Mouse (Mus musculus): ENCODE data around the gene Prr5l. TPM values are rescaled to one million over a fixed set of nuclear protein-coding genes. Genes with fewer than 3 reads are reported as not detected.

The Prr5l gene
- total RNA-seq, 2 experiments from 2014 or later: 1.3 to 1.7 TPM

GRCm38 (mm10) chr2:101884286-101884685, 1.5 kb upstream of the Prr5l start:
- intact Hi-C loops (cut with DNase I): no loop called here
- DNase-seq: no peak

GRCm38 (mm10) chr2:101881471-101882162, 1.2 kb downstream of the Prr5l start:
- intact Hi-C loops (cut with DNase I): no loop called here
- no peak for DNase-seq

- intact Hi-C loops (cut with DNase I): loop anchor here (2.0 to 10.0 kb wide), 4 partner anchors 74 to 396 kb away; no protein-coding TSS in a partner anchor
- DNase-seq: peak; percentile 29 to 39
Observed at GRCm38 (mm10) chr2:101871179-101871578, 11.6 kb downstream of the Prr5l start.

GRCm38 (mm10) chr2:101868683-101869082, 14.1 kb downstream of the Prr5l start:
- intact Hi-C loops (cut with DNase I): no loop called here

GRCm38 (mm10) chr2:101862219-101863123, 20.4 kb downstream of the Prr5l start:
- DNase-seq: peak; percentile 25 to 44
- intact Hi-C loops (cut with DNase I): no loop called here

More at GRCm38 (mm10) chr2:101868683-101869082, 14.1 kb downstream of the Prr5l start:
- DNase-seq: no peak

GRCm38 (mm10) chr2:101860920-101861485, 21.8 kb downstream of the Prr5l start:
- intact Hi-C loops (cut with DNase I): no loop called here
- DNase-seq: no peak

GRCm38 (mm10) chr2:101856174-101856573, 26.7 kb downstream of the Prr5l start:
- no peak for DNase-seq
- intact Hi-C loops (cut with DNase I): no loop called here

GRCm38 (mm10) chr2:101854792-101855191, 28.0 kb downstream of the Prr5l start:
- DNase-seq: no peak
- intact Hi-C loops (cut with DNase I): no loop called here

GRCm38 (mm10) chr2:101842756-101843155, 40.1 kb downstream of the Prr5l start:
- DNase-seq: no peak
- intact Hi-C loops (cut with DNase I): no loop called here

- intact Hi-C loops (cut with DNase I): no loop called here
Observed at GRCm38 (mm10) chr2:101834816-101835523, 47.9 kb downstream of the Prr5l start.

GRCm38 (mm10) chr2:101832361-101832760, 50.5 kb downstream of the Prr5l start:
- peak in 1 of 2 experiments; percentile 20 for DNase-seq
- intact Hi-C loops (cut with DNase I): no loop called here

More at GRCm38 (mm10) chr2:101834816-101835523, 47.9 kb downstream of the Prr5l start:
- no peak for DNase-seq

GRCm38 (mm10) chr2:101831851-101832250, 51.0 kb downstream of the Prr5l start:
- DNase-seq: no peak
- intact Hi-C loops (cut with DNase I): no loop called here

GRCm38 (mm10) chr2:101830186-101830915, 52.5 kb downstream of the Prr5l start:
- DNase-seq: no peak
- intact Hi-C loops (cut with DNase I): no loop called here

GRCm38 (mm10) chr2:101829013-101829412, 53.8 kb downstream of the Prr5l start:
- no peak for DNase-seq
- intact Hi-C loops (cut with DNase I): loop anchor here (2.0 to 5.0 kb wide), 3 partner anchors 32 to 137 kb away; no protein-coding TSS in a partner anchor

- no peak for DNase-seq
- intact Hi-C loops (cut with DNase I): loop anchor here (2.0 to 5.0 kb wide), 3 partner anchors 31 to 136 kb away; no protein-coding TSS in a partner anchor
Observed at GRCm38 (mm10) chr2:101828057-101828643, 54.7 kb downstream of the Prr5l start.

- DNase-seq: peak in 1 of 2 experiments; percentile 10
- intact Hi-C loops (cut with DNase I): loop anchor here (2.0 to 5.0 kb wide), 3 partner anchors 31 to 135 kb away; no protein-coding TSS in a partner anchor
Observed at GRCm38 (mm10) chr2:101827626-101828025, 55.2 kb downstream of the Prr5l start.

GRCm38 (mm10) chr2:101826950-101827600, 55.8 kb downstream of the Prr5l start:
- intact Hi-C loops (cut with DNase I): loop anchor here (5.0 kb wide), 1 partner anchor 135 kb away; no protein-coding TSS in a partner anchor
- DNase-seq: no peak

- intact Hi-C loops (cut with DNase I): loop anchor here (5.0 kb wide), 1 partner anchor 134 kb away; no protein-coding TSS in a partner anchor
- DNase-seq: no peak
Observed at GRCm38 (mm10) chr2:101826186-101826707, 56.6 kb downstream of the Prr5l start.
